Mouse (Mus musculus) forebrain, embryonic 10.5 days (tissue): ENCODE data around the gene Usp7. TPM values are rescaled to one million over a fixed set of nuclear protein-coding genes. Genes with fewer than 3 reads are reported as not detected.

Source experiments
- DNase-seq: peaks from one replicate; pipeline ENCODE4 v3.0.0-alpha.2; 2017; ENCODE audit warnings: low spot score; ENCODE audit errors: extremely low spot score
- H3K27ac ChIP-seq: fragments of 300-500 bp; sonication (generic); 2 replicates; pipeline ENCODE4 v1.5.1; 2016; ENCODE audit warnings: mild to moderate bottlenecking
- H3K27me3 ChIP-seq: fragments of 300-500 bp; sonication (generic); 2 replicates; pipeline ENCODE4 v1.6.1; 2016; ENCODE audit warnings: mild to moderate bottlenecking; ENCODE audit not compliant: poor library complexity, severe bottlenecking
- H3K36me3 ChIP-seq: fragments of 300-500 bp; sonication (generic); replicated peaks from 2 replicates; pipeline ENCODE4 v1.6.1; 2016; ENCODE audit warnings: mild to moderate bottlenecking, moderate library complexity
- H3K4me1 ChIP-seq: fragments of 300-500 bp; sonication (generic); 2 replicates; pipeline ENCODE4 v1.6.1; 2016
- H3K4me3 ChIP-seq: fragments of 300-500 bp; sonication (generic); 2 replicates; pipeline ENCODE4 v1.5.1; 2016; ENCODE audit warnings: mild to moderate bottlenecking, moderate library complexity
- H3K9me3 ChIP-seq: fragments of 300-500 bp; sonication (generic); 2 replicates; pipeline ENCODE4 v1.6.1; 2016; ENCODE audit warnings: mild to moderate bottlenecking, moderate library complexity
- WGBS: fragments of 180-500 bp; shearing (Covaris S2); methylation state at CpG from one replicate; pipeline ENCODE4 v1.1.7; 2016; 5-methylcytosine and 5-hydroxymethylcytosine counted together
- polyA plus RNA-seq: library from polyadenylated mRNA; unstranded; fragments of >200 nt; fragmentation: Nextera tagmentation; extraction: Ambion mirVana; gene quantifications from 2 replicates; pipeline ENCODE4 v1.2.1, GENCODE M21; 2016

Gene Usp7
- polyA plus RNA-seq, 1 experiment from 2014 or later = 33.4 TPM

DNA sequence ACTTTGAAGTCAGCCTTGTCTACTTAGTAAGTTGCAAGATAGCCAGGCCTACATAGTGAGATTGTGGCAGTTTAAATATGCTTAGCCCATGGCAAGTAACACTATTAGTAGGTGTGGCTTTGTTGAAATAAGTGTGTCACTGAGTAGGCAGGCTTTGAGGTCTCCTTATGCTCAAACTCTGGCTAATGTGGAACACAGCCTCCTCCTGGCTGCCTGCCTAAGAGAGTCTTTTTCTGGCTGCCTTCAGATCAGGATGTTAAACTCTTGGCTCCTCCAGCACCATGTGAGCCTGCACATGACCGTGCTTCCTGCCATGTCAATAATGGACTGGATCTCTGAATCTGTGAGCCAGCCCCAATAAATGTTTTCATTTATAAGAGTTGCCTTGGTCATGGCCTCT lies 29.3 kb upstream of the Usp7 start:
- Histone ChIP-seq H3K4me3 (no peak overlapping the region), H3K27me3 (no peaks in the 10 kb centered on the region), H3K9me3 (no peaks in the 10 kb centered on the region), H3K27ac (no peak overlapping the region), H3K4me1 (no peaks in the 10 kb centered on the region), H3K36me3 (no peaks in the 10 kb centered on the region)
- WGBS = 85% methylated on average over 1 of the region's 1 CpGs
- DNase-seq = no peak

GRCm38 (mm10) chr16:8817872-8818271 lies 25.8 kb upstream of the Usp7 start:
- Histone ChIP-seq H3K4me1 (no peaks in the 10 kb centered on the region), H3K36me3 (no peaks in the 10 kb centered on the region), H3K4me3 (no peak overlapping the region), H3K9me3 (no peaks in the 10 kb centered on the region), H3K27me3 (no peaks in the 10 kb centered on the region), H3K27ac (no peak overlapping the region)
- WGBS = 87% methylated on average over 4 of the region's 4 CpGs
- no peak for DNase-seq

- Histone ChIP-seq H3K36me3 (no peaks in the 10 kb centered on the region), H3K27ac (no peak overlapping the region)
These were observed 18.5 kb upstream of the Usp7 start for GRCm38 (mm10) chr16:8810399-8811127.

GRCm38 (mm10) chr16:8806703-8807102 lies 14.6 kb upstream of the Usp7 start:
- peak; percentile 50 for DNase-seq
- 18% methylated on average over 4 of the region's 4 CpGs for WGBS
- Histone ChIP-seq H3K4me1 (peaks cover 3% of the 10 kb centered on the region; the same call in 1 of the 2 replicates), H3K36me3 (no peaks in the 10 kb centered on the region), H3K9me3 (no peaks in the 10 kb centered on the region), H3K27me3 (no peaks in the 10 kb centered on the region), H3K27ac (no peak overlapping the region), H3K4me3 (no peak overlapping the region)

More at GRCm38 (mm10) chr16:8810399-8811127, 18.5 kb upstream of the Usp7 start:
- H3K4me3 ChIP-seq = no peak overlapping the region
- no peaks in the 10 kb centered on the region for H3K9me3 ChIP-seq
- no peaks in the 10 kb centered on the region for H3K27me3 ChIP-seq
- DNase-seq = no peak
- WGBS = 91% methylated on average over 14 of the region's 14 CpGs
- H3K4me1 ChIP-seq = peaks cover under 1% of the 10 kb centered on the region; the same call in 1 of the 2 replicates

- peaks cover 11% of the 10 kb centered on the region for H3K9me3 ChIP-seq
- H3K27me3 ChIP-seq = no peaks in the 10 kb centered on the region
- no peak overlapping the region for H3K4me3 ChIP-seq
- H3K27ac ChIP-seq = no peak overlapping the region
- no peak for DNase-seq
- H3K4me1 ChIP-seq = peaks cover 5% of the 10 kb centered on the region
- WGBS = 80% methylated on average over 2 of the region's 2 CpGs
- no peaks in the 10 kb centered on the region for H3K36me3 ChIP-seq
These were observed 3.8 kb upstream of the Usp7 start for GRCm38 (mm10) chr16:8795906-8796305.

DNA sequence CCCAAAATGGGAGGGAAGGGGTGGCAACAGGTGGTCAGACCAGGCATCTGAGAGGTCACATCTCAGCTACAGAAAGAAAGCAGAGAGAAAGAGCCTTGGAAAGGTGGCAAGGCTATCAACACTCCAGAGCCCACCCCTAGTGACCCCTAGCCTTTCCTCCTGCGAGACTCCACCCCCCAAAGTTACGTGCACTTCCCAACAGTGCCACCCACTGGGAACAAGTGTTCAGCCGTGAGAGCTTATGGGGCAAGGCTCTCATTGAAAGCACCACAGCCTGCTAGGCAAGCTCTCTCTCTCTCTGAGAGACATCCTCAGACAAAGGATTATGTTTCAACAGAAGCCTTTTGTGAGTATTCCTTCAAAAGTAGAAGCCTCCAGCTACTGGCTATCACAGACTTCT lies 2.8 kb upstream of the Usp7 start:
- H3K36me3 ChIP-seq = no peaks in the 10 kb centered on the region
- no peak overlapping the region for H3K27ac ChIP-seq
- no peak for DNase-seq
- H3K9me3 ChIP-seq = peaks cover 6% of the 10 kb centered on the region
- no peak overlapping the region for H3K4me3 ChIP-seq
- WGBS = 11% methylated on average over 3 of the region's 3 CpGs
- H3K27me3 ChIP-seq = no peaks in the 10 kb centered on the region
- H3K4me1 ChIP-seq = peaks cover 5% of the 10 kb centered on the region

GRCm38 (mm10) chr16:8790886-8791285 lies 1.2 kb downstream of the Usp7 start:
- DNase-seq = no peak
- H3K27ac ChIP-seq = no peak overlapping the region

DNA sequence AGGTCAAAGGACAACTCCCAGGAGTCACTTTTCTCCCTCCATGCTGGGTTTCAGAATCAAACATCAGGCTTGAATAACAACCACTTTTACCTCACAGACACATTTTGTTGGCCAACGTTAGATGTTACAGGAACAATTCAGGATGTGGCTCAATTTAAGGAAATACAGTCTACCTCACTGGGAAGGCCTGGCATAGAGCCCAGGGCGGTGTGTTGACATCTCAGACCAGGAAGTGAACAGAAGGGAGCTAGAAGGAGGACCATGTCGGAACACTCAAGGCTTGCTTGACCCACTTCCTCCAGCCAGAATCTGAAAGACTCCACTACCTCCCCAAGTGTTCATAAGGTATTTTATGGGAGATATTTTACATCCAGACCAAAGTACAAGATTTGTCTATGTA lies 7.4 kb downstream of the Usp7 start:
- WGBS = 87% methylated on average over 3 of the region's 3 CpGs
- no peaks in the 10 kb centered on the region for H3K36me3 ChIP-seq
- no peaks in the 10 kb centered on the region for H3K27me3 ChIP-seq
- H3K4me1 ChIP-seq = peaks cover 12% of the 10 kb centered on the region
- no peak overlapping the region for H3K4me3 ChIP-seq
- H3K9me3 ChIP-seq = no peaks in the 10 kb centered on the region
- no peak for DNase-seq
- H3K27ac ChIP-seq = no peak overlapping the region

More at GRCm38 (mm10) chr16:8790886-8791285, 1.2 kb downstream of the Usp7 start:
- Histone ChIP-seq H3K36me3 (no peaks in the 10 kb centered on the region), H3K27me3 (no peaks in the 10 kb centered on the region), H3K9me3 (no peaks in the 10 kb centered on the region), H3K4me1 (peaks cover 17% of the 10 kb centered on the region), H3K4me3 (no peak overlapping the region)
- WGBS = 88% methylated on average over 4 of the region's 4 CpGs

- Histone ChIP-seq H3K27me3 (no peaks in the 10 kb centered on the region), H3K4me1 (peaks cover 5% of the 10 kb centered on the region), H3K27ac (no peak overlapping the region), H3K36me3 (no peaks in the 10 kb centered on the region), H3K9me3 (no peaks in the 10 kb centered on the region), H3K4me3 (no peak overlapping the region)
- WGBS = 88% methylated on average over 16 of the region's 16 CpGs
- DNase-seq = no peak
These were observed 8.8 kb downstream of the Usp7 start for GRCm38 (mm10) chr16:8783198-8783913.

- no peaks in the 10 kb centered on the region for H3K9me3 ChIP-seq
- no peak overlapping the region for H3K4me3 ChIP-seq
- no peak for DNase-seq
- WGBS = 86% methylated on average over 2 of the region's 2 CpGs
- H3K36me3 ChIP-seq = no peaks in the 10 kb centered on the region
- no peak overlapping the region for H3K27ac ChIP-seq
- H3K4me1 ChIP-seq = no peaks in the 10 kb centered on the region
- no peaks in the 10 kb centered on the region for H3K27me3 ChIP-seq
These were observed 10.4 kb downstream of the Usp7 start for GRCm38 (mm10) chr16:8781660-8782059.

GRCm38 (mm10) chr16:8781191-8781590 lies 10.9 kb downstream of the Usp7 start:
- H3K36me3 ChIP-seq = no peaks in the 10 kb centered on the region
- no peak overlapping the region for H3K4me3 ChIP-seq
- H3K9me3 ChIP-seq = no peaks in the 10 kb centered on the region
- WGBS = 66% methylated on average over 6 of the region's 6 CpGs
- H3K27ac ChIP-seq = no peak overlapping the region
- H3K27me3 ChIP-seq = no peaks in the 10 kb centered on the region
- DNase-seq = no peak
- H3K4me1 ChIP-seq = no peaks in the 10 kb centered on the region

DNA sequence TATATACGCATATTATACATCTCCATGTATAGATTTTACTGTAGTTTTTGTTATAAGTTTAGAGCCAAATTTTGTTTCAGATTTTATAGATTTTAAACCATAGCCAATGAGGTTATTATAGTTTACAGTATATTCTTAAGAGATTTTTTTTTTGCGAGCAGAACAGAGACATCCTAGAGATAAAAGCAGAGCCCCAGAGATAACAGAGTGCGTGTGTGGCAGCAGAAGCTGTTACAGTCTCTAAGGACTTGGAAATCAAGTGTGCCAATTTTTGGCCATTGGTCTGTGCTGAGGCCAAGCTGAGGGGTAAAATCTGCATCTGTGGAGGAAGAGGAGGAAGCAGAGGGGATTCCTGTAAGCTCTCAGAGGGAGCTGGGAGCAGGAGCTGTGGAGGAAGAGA lies 11.9 kb downstream of the Usp7 start:
- no peak overlapping the region for H3K4me3 ChIP-seq
- H3K4me1 ChIP-seq = no peaks in the 10 kb centered on the region
- H3K36me3 ChIP-seq = no peaks in the 10 kb centered on the region
- WGBS = 90% methylated on average over 3 of the region's 3 CpGs
- DNase-seq = no peak
- no peaks in the 10 kb centered on the region for H3K9me3 ChIP-seq
- no peaks in the 10 kb centered on the region for H3K27me3 ChIP-seq
- no peak overlapping the region for H3K27ac ChIP-seq

DNA sequence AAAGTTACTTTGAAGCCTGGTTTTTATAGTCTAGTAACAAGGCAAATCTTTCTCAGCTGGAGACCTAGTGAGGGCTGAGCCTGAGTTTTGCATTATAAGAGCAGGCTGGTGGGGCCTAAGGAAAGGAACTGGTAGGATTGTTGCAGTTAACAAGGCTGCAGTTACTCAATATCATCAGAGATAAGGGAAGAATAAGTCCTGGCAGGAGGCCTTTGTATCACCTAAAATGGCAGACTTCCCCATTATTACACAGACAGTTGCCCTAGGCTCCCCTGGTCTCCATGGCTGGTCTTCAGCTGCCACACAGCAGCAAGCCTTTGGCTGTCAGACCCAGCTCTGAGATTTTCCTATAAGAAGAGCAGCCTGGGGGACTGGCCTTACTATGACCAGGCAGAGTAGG lies 13.4 kb downstream of the Usp7 start:
- Histone ChIP-seq H3K4me1 (no peaks in the 10 kb centered on the region), H3K9me3 (no peaks in the 10 kb centered on the region), H3K36me3 (no peaks in the 10 kb centered on the region), H3K4me3 (no peak overlapping the region), H3K27me3 (no peaks in the 10 kb centered on the region), H3K27ac (no peak overlapping the region)
- no peak for DNase-seq
